Comparison of ENCODE assay signal across 9 mouse cellular contexts in genomic region chrX:99285611-99286010, GRCm38 (mm10).
DNase-seq lines count a peak whose midpoint lies in the region; ATAC-seq and TF ChIP-seq lines count a peak whose summit lies in the region.
"Had no signal": no experiment of that assay in that cellular context is flagged by ENCODE, and none has a peak within 500 bp of the region (broad histone marks: within the 10 kb centered on the region; RNA-seq: fewer than 3 reads in every experiment).

No protein-coding gene starts in this region.

- H3K27ac ChIP-seq in liver, embryonic 11.5 days (ENCODE audit: low read depth, low read length) = no peak overlapping the region
- H3K27ac ChIP-seq in liver, postnatal 0 days (ENCODE audit: low read depth) = no peak overlapping the region
- H3K27ac ChIP-seq in embryonic facial prominence, embryonic 15.5 days (replicated peaks) = peak overlapping the region; percentile 55
- peak overlapping the region; percentile 81 for H3K27ac ChIP-seq in limb, embryonic 10.5 days
- H3K27ac ChIP-seq in small intestine, adult 2 months (ENCODE audit: insufficient read depth, low read depth, low read length) = 0 out of 2 replicates have a peak overlapping the region, but pooled peaks have one; percentile 22

- intact Hi-C loops in heart, postnatal 10 days (cut with DNase I) = loop anchor here (5.0 to 10.0 kb wide), 2 partner anchors 68 to 369 kb away; no protein-coding TSS in a partner anchor

- 35% methylated on average over 9 of the region's 9 CpGs for WGBS in liver, embryonic 11.5 days
- WGBS in liver, postnatal 0 days (ENCODE audit: insufficient replicate concordance) = 48% methylated on average over 9 of the region's 9 CpGs
- WGBS in embryonic facial prominence, embryonic 15.5 days = 25% methylated on average over 9 of the region's 9 CpGs
- 11% methylated on average over 9 of the region's 9 CpGs for WGBS in limb, embryonic 10.5 days
- WGBS in small intestine, adult 2 months = 54% methylated on average over 9 of the region's 9 CpGs

- no peak overlapping the region for H3K4me2 ChIP-seq in liver, embryonic 11.5 days
- H3K4me2 ChIP-seq in liver, postnatal 0 days (ENCODE audit: low read depth, low read length) = no peak overlapping the region
- H3K4me2 ChIP-seq in embryonic facial prominence, embryonic 15.5 days (replicated peaks) = no peak overlapping the region

- H3K9ac ChIP-seq in liver, embryonic 11.5 days (ENCODE audit: low read depth, low read length) = no peak overlapping the region
- no peak overlapping the region for H3K9ac ChIP-seq in liver, postnatal 0 days (replicated peaks)
- H3K9ac ChIP-seq in embryonic facial prominence, embryonic 15.5 days = no peak overlapping the region

- peak; percentile 43; the same call in 1 of the 2 replicates for ATAC-seq in liver, embryonic 11.5 days (replicated peaks; ENCODE audit: low FRiP score)
- no peak for ATAC-seq in liver, postnatal 0 days
- peak; percentile 80; the same call in 1 of the 2 replicates for ATAC-seq in embryonic facial prominence, embryonic 15.5 days (ENCODE audit: insufficient number of reproducible peaks, low FRiP score, low TSS enrichment, low read depth)
- ATAC-seq in megakaryocyte, adult 5-6 weeks (ENCODE audit: poor library complexity, severe bottlenecking) = no peak

- no peak for TF ChIP-seq POLR2A in small intestine, adult 2 months (IDR thresholded peaks at IDR 0.05; ENCODE audit: low read depth, low read length)

- H3K4me1 ChIP-seq in liver, embryonic 11.5 days (replicated peaks; ENCODE audit: control insufficient read depth, insufficient read depth, low read length) = no peaks in the 10 kb centered on the region
- no peaks in the 10 kb centered on the region for H3K4me1 ChIP-seq in liver, postnatal 0 days (ENCODE audit: insufficient read depth)
- peaks cover 8% of the 10 kb centered on the region for H3K4me1 ChIP-seq in embryonic facial prominence, embryonic 15.5 days
- peaks cover 31% of the 10 kb centered on the region for H3K4me1 ChIP-seq in limb, embryonic 10.5 days
- no peaks in the 10 kb centered on the region; the same call in 1 of the 2 replicates for H3K4me1 ChIP-seq in small intestine, adult 2 months (ENCODE audit: control insufficient read depth, insufficient read depth, insufficient read length, low read length)

- no peaks in the 10 kb centered on the region for H3K9me3 ChIP-seq in liver, embryonic 11.5 days (ENCODE audit: control insufficient read depth, low read length)
- no peaks in the 10 kb centered on the region for H3K9me3 ChIP-seq in liver, postnatal 0 days (ENCODE audit: low read length)
- H3K9me3 ChIP-seq in embryonic facial prominence, embryonic 15.5 days (replicated peaks) = no peaks in the 10 kb centered on the region
- no peaks in the 10 kb centered on the region for H3K9me3 ChIP-seq in limb, embryonic 10.5 days (replicated peaks)
- H3K9me3 ChIP-seq: G1E had no signal

- H3K4me3 ChIP-seq in liver, embryonic 11.5 days (ENCODE audit: low read depth, low read length) = no peak overlapping the region
- no peak overlapping the region for H3K4me3 ChIP-seq in liver, postnatal 0 days (ENCODE audit: low read depth, low read length)
- H3K4me3 ChIP-seq in embryonic facial prominence, embryonic 15.5 days (replicated peaks) = no peak overlapping the region
- H3K4me3 ChIP-seq in limb, embryonic 10.5 days = no peak overlapping the region
- H3K4me3 ChIP-seq in small intestine, adult 2 months (ENCODE audit: low read depth, low read length) = no peak overlapping the region

- no peaks in the 10 kb centered on the region for H3K36me3 ChIP-seq in liver, embryonic 11.5 days (ENCODE audit: control insufficient read depth, insufficient read depth, low read length)
- no peaks in the 10 kb centered on the region for H3K36me3 ChIP-seq in liver, postnatal 0 days (replicated peaks; ENCODE audit: insufficient read depth, low read length)
- no peaks in the 10 kb centered on the region for H3K36me3 ChIP-seq in embryonic facial prominence, embryonic 15.5 days
- no peaks in the 10 kb centered on the region for H3K36me3 ChIP-seq in limb, embryonic 10.5 days
- H3K36me3 ChIP-seq in small intestine, adult 2 months (ENCODE audit: control insufficient read depth, insufficient read depth, low read length) = no peaks in the 10 kb centered on the region
- H3K36me3 ChIP-seq: G1E had no signal

- no peak for TF ChIP-seq EP300 in liver, postnatal 0 days (IDR thresholded peaks at IDR 0.05; ENCODE audit: low read depth)

- TF ChIP-seq CTCF in liver, postnatal 0 days (IDR thresholded peaks at IDR 0.05; ENCODE audit: low read depth) = no peak
- no peak for TF ChIP-seq CTCF in small intestine, adult 2 months (IDR thresholded peaks at IDR 0.05; ENCODE audit: extremely low read depth, insufficient read length, insufficient replicate concordance, low read depth, low read length)

- H3K27me3 ChIP-seq in liver, embryonic 11.5 days (replicated peaks; ENCODE audit: control insufficient read depth, insufficient read depth, low read length) = peaks cover 38% of the 10 kb centered on the region
- H3K27me3 ChIP-seq in liver, postnatal 0 days (ENCODE audit: insufficient read depth, low read length) = peaks cover 4% of the 10 kb centered on the region; the same call in 1 of the 2 replicates
- H3K27me3 ChIP-seq in embryonic facial prominence, embryonic 15.5 days = peaks cover 35% of the 10 kb centered on the region
- peaks cover 100% of the 10 kb centered on the region for H3K27me3 ChIP-seq in limb, embryonic 10.5 days (ENCODE audit: low read depth, poor library complexity, severe bottlenecking)
- no peaks in the 10 kb centered on the region for H3K27me3 ChIP-seq in small intestine, adult 2 months (ENCODE audit: control insufficient read depth, insufficient read depth, low read length)

- no peak for DNase-seq in liver, embryonic 11.5 days (ENCODE audit: low spot score)
- DNase-seq in liver, postnatal 0 days = no peak
- DNase-seq in heart, postnatal 10 days = peak; percentile 76 to 77
- DNase-seq in limb, embryonic 10.5 days (ENCODE audit: low spot score) = peak; percentile 51
- no peak for DNase-seq in right cerebral cortex, postnatal 25 days

Comparison
In these comparisons a context has a peak if more than half of its experiments do, and no peak if none do; other contexts are left out.
1. ATAC-seq: peak in liver, embryonic 11.5 days (single experiment) and embryonic facial prominence, embryonic 15.5 days (single experiment); none in liver, postnatal 0 days (single experiment) and megakaryocyte, adult 5-6 weeks (single experiment).
2. DNase-seq: peak in heart, postnatal 10 days (2 of 2) and limb, embryonic 10.5 days (single experiment); none in liver, embryonic 11.5 days (single experiment), liver, postnatal 0 days (single experiment) and right cerebral cortex, postnatal 25 days (single experiment).
3. H3K27ac ChIP-seq: peak in embryonic facial prominence, embryonic 15.5 days (single experiment), limb, embryonic 10.5 days (single experiment) and small intestine, adult 2 months (single experiment); none in liver, embryonic 11.5 days (single experiment) and liver, postnatal 0 days (single experiment).